Mouse (Mus musculus): ENCODE measurements around the gene Vps8. TPM values are rescaled to one million over a fixed set of nuclear protein-coding genes. Genes with fewer than 3 reads are reported as not detected.

The Vps8 gene
- polyA plus RNA-seq, 1 experiment from 2014 or later = 3.1 TPM

DNA sequence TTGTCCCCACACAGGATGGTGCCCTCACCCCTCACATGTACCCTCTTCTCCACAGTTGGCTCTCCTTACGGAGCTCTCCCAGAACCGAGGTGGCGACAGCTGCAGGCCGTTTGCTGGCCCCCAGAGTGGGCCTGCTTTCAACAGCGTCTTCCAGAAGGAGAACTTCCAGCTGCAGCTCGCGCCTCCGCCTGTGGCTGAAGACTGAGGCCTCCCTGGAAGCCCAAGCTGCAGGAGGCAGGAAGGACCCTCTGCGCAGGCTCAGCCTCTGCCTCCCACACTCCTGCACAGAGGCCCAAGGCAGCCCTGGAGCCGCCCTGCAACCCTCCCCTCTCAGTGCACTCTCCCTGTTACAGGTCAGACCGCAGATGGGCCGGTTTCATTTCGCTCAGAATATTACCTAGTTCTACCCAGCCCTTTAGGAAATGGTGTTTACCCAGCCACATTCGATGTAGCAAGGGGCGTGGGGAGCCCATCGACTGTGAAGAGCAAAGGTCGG, 221.2 kb downstream of the Vps8 start:
- Histone ChIP-seq H3K4me1 (ENCODE audit: insufficient read depth) (peaks cover 39% of the 10 kb centered on the region), H3K36me3 (replicated peaks; ENCODE audit: insufficient read depth, low read length) (no peaks in the 10 kb centered on the region), H3K27ac (ENCODE audit: low read depth) (peak overlapping the region; percentile 61), H3K4me2 (ENCODE audit: low read depth, low read length) (peak overlapping the region; percentile 61), H3K4me3 (ENCODE audit: low read depth, low read length) (0 out of 2 replicates have a peak overlapping the region, but pooled peaks have one; percentile 5), H3K9me3 (ENCODE audit: low read length) (no peaks in the 10 kb centered on the region), H3K9ac (replicated peaks) (peak overlapping the region; percentile 60), H3K27me3 (ENCODE audit: insufficient read depth, low read length) (no peaks in the 10 kb centered on the region)
- TF ChIP-seq EP300 (IDR thresholded peaks at IDR 0.05; ENCODE audit: low read depth) (no peak), CTCF (IDR thresholded peaks at IDR 0.05; ENCODE audit: low read depth) (no peak)
- ATAC-seq = peak; percentile 86
- WGBS (ENCODE audit: insufficient replicate concordance) = 47% methylated on average over 17 of the region's 17 CpGs
- peak; percentile 75 for DNase-seq

DNA sequence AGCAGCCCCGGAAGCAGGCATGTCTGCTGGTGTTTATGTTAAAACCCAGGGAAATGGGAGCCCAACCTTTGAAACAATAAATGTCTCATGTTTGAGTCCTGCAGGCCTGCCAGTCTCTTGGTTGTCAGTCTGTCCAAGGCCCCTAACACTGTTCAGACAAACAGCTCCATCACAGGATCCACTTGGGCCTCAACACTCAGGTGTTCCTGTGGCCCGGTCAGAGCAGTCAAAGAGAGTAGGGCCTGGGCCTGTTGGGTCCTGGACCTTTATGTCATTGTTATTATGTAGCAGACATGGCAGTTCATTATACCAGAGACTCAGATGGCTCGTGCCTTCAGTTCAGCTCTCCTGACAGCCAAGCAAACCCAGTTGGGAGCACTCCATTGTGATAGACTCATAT, 221.7 kb downstream of the Vps8 start:
- H3K27me3 ChIP-seq (ENCODE audit: insufficient read depth, low read length) = no peaks in the 10 kb centered on the region
- H3K36me3 ChIP-seq (replicated peaks; ENCODE audit: insufficient read depth, low read length) = no peaks in the 10 kb centered on the region
- no peak overlapping the region for H3K9ac ChIP-seq (replicated peaks)
- ATAC-seq (peak; percentile 24; the same call in 1 of the 2 replicates), DNase-seq (no peak)
- peak overlapping the region; percentile 61 for H3K4me2 ChIP-seq (ENCODE audit: low read depth, low read length)
- no peak overlapping the region for H3K4me3 ChIP-seq (ENCODE audit: low read depth, low read length)
- peak overlapping the region; percentile 61 for H3K27ac ChIP-seq (ENCODE audit: low read depth)
- TF ChIP-seq EP300 (IDR thresholded peaks at IDR 0.05; ENCODE audit: low read depth) (no peak), CTCF (IDR thresholded peaks at IDR 0.05; ENCODE audit: low read depth) (no peak)
- 66% methylated on average over 3 of the region's 3 CpGs for WGBS (ENCODE audit: insufficient replicate concordance)
- no peaks in the 10 kb centered on the region for H3K9me3 ChIP-seq (ENCODE audit: low read length)
- H3K4me1 ChIP-seq (ENCODE audit: insufficient read depth) = peaks cover 39% of the 10 kb centered on the region

DNA sequence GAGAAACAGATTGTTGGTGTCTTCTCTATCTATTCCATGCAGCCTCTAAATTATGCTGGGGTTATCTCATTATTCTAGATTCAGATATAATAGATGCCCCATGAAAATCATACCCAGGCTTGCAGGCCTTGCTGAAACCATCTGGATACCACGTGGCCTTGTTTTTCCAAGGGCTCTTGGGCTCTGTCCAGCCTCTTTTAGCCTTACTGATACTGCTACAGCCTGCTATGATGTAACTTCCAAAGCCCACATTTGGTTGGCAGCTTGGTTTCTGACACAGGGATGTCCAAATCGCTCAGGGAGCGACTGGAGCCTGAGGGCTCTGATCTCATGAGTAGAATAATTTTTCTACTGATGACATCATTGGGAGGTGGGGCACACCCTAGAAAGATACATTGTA, 223.0 kb downstream of the Vps8 start:
- ATAC-seq (no peak), DNase-seq (no peak)
- H3K36me3 ChIP-seq (replicated peaks; ENCODE audit: insufficient read depth, low read length) = no peaks in the 10 kb centered on the region
- no peaks in the 10 kb centered on the region for H3K9me3 ChIP-seq (ENCODE audit: low read length)
- H3K27me3 ChIP-seq (ENCODE audit: insufficient read depth, low read length) = no peaks in the 10 kb centered on the region
- peaks cover 34% of the 10 kb centered on the region for H3K4me1 ChIP-seq (ENCODE audit: insufficient read depth)
- H3K4me2 ChIP-seq (ENCODE audit: low read depth, low read length) = no peak overlapping the region
- TF ChIP-seq EP300 (IDR thresholded peaks at IDR 0.05; ENCODE audit: low read depth) (no peak), CTCF (IDR thresholded peaks at IDR 0.05; ENCODE audit: low read depth) (no peak)
- no peak overlapping the region for H3K9ac ChIP-seq (replicated peaks)
- WGBS (ENCODE audit: insufficient replicate concordance) = 84% methylated on average over 3 of the region's 3 CpGs
- H3K4me3 ChIP-seq (ENCODE audit: low read depth, low read length) = no peak overlapping the region
- no peak overlapping the region for H3K27ac ChIP-seq (ENCODE audit: low read depth)

DNA sequence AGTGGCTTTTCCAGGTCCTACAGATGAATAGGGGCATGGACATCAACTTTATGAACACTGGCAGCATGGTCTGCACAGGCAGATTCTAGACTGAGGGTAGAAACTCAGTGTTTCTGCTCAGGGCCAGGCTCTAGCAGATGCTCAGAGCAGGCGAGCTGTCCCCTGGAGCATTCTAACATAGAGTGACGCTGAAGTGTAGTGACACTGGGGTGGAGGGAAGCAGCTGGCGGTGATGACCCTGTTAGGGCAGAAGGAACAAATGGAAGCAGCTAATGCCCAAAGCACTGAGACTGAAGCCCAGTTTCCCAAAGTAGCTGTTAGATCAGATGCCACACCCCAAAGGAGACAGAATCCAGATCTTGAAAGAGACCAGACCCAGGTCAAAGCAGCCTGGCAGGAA, 223.6 kb downstream of the Vps8 start:
- DNase-seq (no peak), ATAC-seq (no peak)
- no peaks in the 10 kb centered on the region for H3K9me3 ChIP-seq (ENCODE audit: low read length)
- H3K36me3 ChIP-seq (replicated peaks; ENCODE audit: insufficient read depth, low read length) = no peaks in the 10 kb centered on the region
- no peak overlapping the region for H3K4me3 ChIP-seq (ENCODE audit: low read depth, low read length)
- H3K4me1 ChIP-seq (ENCODE audit: insufficient read depth) = peaks cover 30% of the 10 kb centered on the region
- no peak for TF ChIP-seq CTCF (IDR thresholded peaks at IDR 0.05; ENCODE audit: low read depth)
- TF ChIP-seq EP300 (IDR thresholded peaks at IDR 0.05; ENCODE audit: low read depth) = no peak
- H3K27ac ChIP-seq (ENCODE audit: low read depth) = no peak overlapping the region
- H3K27me3 ChIP-seq (ENCODE audit: insufficient read depth, low read length) = no peaks in the 10 kb centered on the region
- H3K9ac ChIP-seq (replicated peaks) = no peak overlapping the region
- 77% methylated on average over 3 of the region's 3 CpGs for WGBS (ENCODE audit: insufficient replicate concordance)
- H3K4me2 ChIP-seq (ENCODE audit: low read depth, low read length) = no peak overlapping the region

DNA sequence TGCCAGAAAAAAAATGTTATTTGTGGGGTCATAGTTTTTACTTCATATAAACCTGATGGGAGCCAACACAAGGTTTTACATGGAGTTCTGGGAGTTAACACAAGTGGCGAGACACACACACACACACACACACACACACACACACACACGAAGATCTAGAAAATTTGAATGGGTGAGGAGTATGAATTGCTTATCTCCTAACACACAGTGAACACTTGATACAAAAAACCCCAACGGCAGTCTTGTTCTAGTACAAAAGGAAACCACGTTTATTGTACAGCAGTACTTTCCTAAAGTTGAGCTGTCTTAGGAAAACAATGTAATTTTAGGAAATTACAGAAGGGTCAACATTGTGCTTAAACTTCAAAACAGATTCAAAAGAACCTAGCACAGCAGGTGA, 225.9 kb downstream of the Vps8 start:
- ATAC-seq = no peak
- Histone ChIP-seq H3K27ac (ENCODE audit: low read depth) (no peak overlapping the region), H3K27me3 (ENCODE audit: insufficient read depth, low read length) (no peaks in the 10 kb centered on the region), H3K4me2 (ENCODE audit: low read depth, low read length) (no peak overlapping the region), H3K9me3 (ENCODE audit: low read length) (no peaks in the 10 kb centered on the region), H3K4me3 (ENCODE audit: low read depth, low read length) (no peak overlapping the region), H3K36me3 (replicated peaks; ENCODE audit: insufficient read depth, low read length) (no peaks in the 10 kb centered on the region), H3K4me1 (ENCODE audit: insufficient read depth) (peaks cover 11% of the 10 kb centered on the region; the same call in 1 of the 2 replicates), H3K9ac (replicated peaks) (no peak overlapping the region)
- 48% methylated on average over 4 of the region's 4 CpGs for WGBS (ENCODE audit: insufficient replicate concordance)
- TF ChIP-seq EP300 (IDR thresholded peaks at IDR 0.05; ENCODE audit: low read depth) (peak; percentile 48; the same call in 1 of the 2 replicates), CTCF (IDR thresholded peaks at IDR 0.05; ENCODE audit: low read depth) (no peak)
- no peak for DNase-seq

DNA sequence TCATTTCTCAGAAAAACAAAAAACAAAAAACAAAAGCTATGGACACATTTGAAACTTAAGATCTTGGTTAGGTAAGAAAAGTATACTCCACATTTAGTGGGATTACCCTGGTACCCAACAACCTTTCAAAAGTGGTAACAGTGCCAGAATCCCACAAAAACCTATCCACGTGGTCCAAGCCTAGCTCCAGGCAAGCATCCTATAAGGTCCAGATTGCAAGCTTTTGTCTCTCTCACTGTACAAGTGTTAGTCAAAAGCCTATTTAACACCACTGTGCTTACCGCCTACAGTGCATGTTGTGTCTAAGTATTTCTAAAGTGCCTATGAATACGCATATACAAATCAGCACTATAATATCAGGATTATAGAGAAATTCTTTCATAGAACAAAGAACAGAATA, 227.4 kb downstream of the Vps8 start:
- 85% methylated on average over 3 of the region's 3 CpGs for WGBS (ENCODE audit: insufficient replicate concordance)
- H3K4me1 ChIP-seq (ENCODE audit: insufficient read depth) = peaks cover 2% of the 10 kb centered on the region; the same call in 1 of the 2 replicates
- no peaks in the 10 kb centered on the region for H3K36me3 ChIP-seq (replicated peaks; ENCODE audit: insufficient read depth, low read length)
- no peak for ATAC-seq
- TF ChIP-seq EP300 (IDR thresholded peaks at IDR 0.05; ENCODE audit: low read depth) (no peak), CTCF (IDR thresholded peaks at IDR 0.05; ENCODE audit: low read depth) (no peak)
- H3K27me3 ChIP-seq (ENCODE audit: insufficient read depth, low read length) = no peaks in the 10 kb centered on the region
- no peak overlapping the region for H3K9ac ChIP-seq (replicated peaks)
- no peaks in the 10 kb centered on the region for H3K9me3 ChIP-seq (ENCODE audit: low read length)
- DNase-seq = no peak
- H3K4me3 ChIP-seq (ENCODE audit: low read depth, low read length) = no peak overlapping the region
- H3K27ac ChIP-seq (ENCODE audit: low read depth) = no peak overlapping the region
- H3K4me2 ChIP-seq (ENCODE audit: low read depth, low read length) = no peak overlapping the region
